Mouse (Mus musculus) kidney, embryonic 16.5 days (tissue): ENCODE results near the gene Pcsk6. TPM values are rescaled to one million over a fixed set of nuclear protein-coding genes. Genes with fewer than 3 reads are reported as not detected.
"Not testable (repeated sequence)": the region's sequence is repeated elsewhere in the genome, so short reads cannot be mapped to it uniquely, and the experiment has no call there.

Experiments used
- ATAC-seq: fragments of 200-750 bp; cut with Nextera tagmentation; 2 replicates; pipeline ENCODE4 v1.8.0; 2017; ENCODE audit warnings: moderate TSS enrichment; ENCODE audit not compliant: low FRiP score, low TSS enrichment
- H3K27ac ChIP-seq: fragments of 300-500 bp; sonication (generic); 2 replicates; pipeline ENCODE4 v1.5.1; 2014; ENCODE audit warnings: low read length
- H3K27me3 ChIP-seq: fragments of 300-500 bp; sonication (generic); 2 replicates; pipeline ENCODE4 v1.6.1; 2014; ENCODE audit warnings: low read length, control low read depth, mixed read lengths; ENCODE audit not compliant: insufficient read depth
- H3K36me3 ChIP-seq: fragments of 300-500 bp; sonication (generic); 2 replicates; pipeline ENCODE4 v1.6.1; 2014; ENCODE audit warnings: low read length, control low read depth, mixed read lengths; ENCODE audit not compliant: insufficient read depth
- H3K4me1 ChIP-seq: fragments of 300-500 bp; sonication (generic); 2 replicates; pipeline ENCODE4 v1.6.1; 2014; ENCODE audit warnings: low read length, control low read depth, mixed read lengths; ENCODE audit not compliant: insufficient read depth
- H3K4me2 ChIP-seq: fragments of 300-500 bp; sonication (generic); replicated peaks from 2 replicates; pipeline ENCODE4 v1.6.1; 2014; ENCODE audit warnings: low read depth, low read length
- H3K4me3 ChIP-seq: fragments of 300-500 bp; sonication (generic); 2 replicates; pipeline ENCODE4 v1.5.1; 2014; ENCODE audit warnings: mild to moderate bottlenecking, low read length
- H3K9ac ChIP-seq: fragments of 300-500 bp; sonication (generic); replicated peaks from 2 replicates; pipeline ENCODE4 v1.6.1; 2014; ENCODE audit warnings: low read length
- H3K9me3 ChIP-seq: fragments of 300-500 bp; sonication (generic); 2 replicates; pipeline ENCODE4 v1.6.1; 2016; ENCODE audit warnings: low read length, control low read depth
- WGBS: fragments of 180-500 bp; shearing (Covaris S2); extraction: QIAGEN DNeasy Blood & Tissue Kit; methylation state at CpG from one replicate; pipeline ENCODE4 v1.1.7; 2014; 5-methylcytosine and 5-hydroxymethylcytosine counted together
- polyA plus RNA-seq: library from polyadenylated mRNA; unstranded; fragments of >200 nt; fragmentation: Nextera tagmentation; extraction: Ambion mirVana; gene quantifications from 2 replicates; pipeline ENCODE4 v1.2.1, GENCODE M21; 2015

Gene Pcsk6
- polyA plus RNA-seq, 1 experiment from 2014 or later = 1.9 TPM

DNA sequence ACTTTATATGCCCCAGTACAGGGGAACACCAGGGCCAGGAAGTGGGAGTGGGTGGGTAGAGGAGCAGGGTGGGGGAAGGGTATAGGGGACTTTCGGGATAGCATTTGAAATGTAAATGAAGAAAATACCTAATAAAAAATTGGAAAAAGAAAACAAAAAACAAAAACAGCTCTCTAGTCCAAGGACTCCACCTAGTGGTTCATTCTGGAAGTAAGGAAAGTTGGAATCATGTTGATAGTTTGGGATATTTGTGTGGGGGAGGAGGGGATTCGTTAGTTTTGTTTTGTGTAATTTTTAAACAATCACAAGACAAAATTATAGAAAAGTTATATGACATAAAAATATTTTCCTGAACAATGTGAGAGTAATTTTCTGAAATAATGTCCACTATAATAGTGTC lies 193.8 kb downstream of the Pcsk6 start:
- not testable (repeated sequence) for H3K4me1 ChIP-seq, H3K27ac ChIP-seq, H3K27me3 ChIP-seq, H3K4me3 ChIP-seq, H3K4me2 ChIP-seq, H3K9me3 ChIP-seq, ATAC-seq, H3K36me3 ChIP-seq, H3K9ac ChIP-seq
- WGBS = 10% methylated on average over 2 of the region's 2 CpGs

DNA sequence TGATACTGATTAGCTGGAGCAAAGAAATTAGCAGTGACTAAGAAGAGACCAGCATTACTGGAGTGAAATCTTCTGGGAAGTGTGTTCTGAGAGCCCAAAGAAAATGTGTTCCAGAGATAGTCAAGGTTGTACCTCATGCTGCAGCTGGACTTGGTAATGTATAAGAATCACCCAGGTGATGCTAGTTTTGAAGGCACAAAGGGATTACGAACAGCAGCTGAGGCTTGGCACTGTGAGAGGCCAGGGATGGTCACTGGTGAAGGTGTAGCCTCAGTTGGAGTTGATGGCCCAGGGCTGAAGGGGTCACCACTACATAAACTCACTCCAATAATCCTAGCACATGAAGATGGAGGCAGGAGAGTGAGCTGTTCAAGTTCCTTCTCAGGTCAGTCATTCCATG lies 197.2 kb downstream of the Pcsk6 start, which contains the start of gene Snrpa1:
Gene Snrpa1, plus strand, starts transcription at position 301 of the 400 bp plus-strand sequence.
- Histone ChIP-seq H3K36me3 (0 out of 2 replicates have a peak, but pooled peaks cover 4% of the 10 kb centered on the region), H3K4me3 (peak within 1 kb of the TSS; percentile 94), H3K4me1 (peaks cover 15% of the 10 kb centered on the region), H3K27ac (no peak within 1 kb of the TSS), H3K9me3 (no peaks in the 10 kb centered on the region), H3K4me2 (peak within 1 kb of the TSS; percentile 69), H3K27me3 (no peaks in the 10 kb centered on the region), H3K9ac (peak within 1 kb of the TSS; percentile 94)
- no peak for ATAC-seq
- WGBS = 67% methylated on average over 1 of the region's 1 CpGs

DNA sequence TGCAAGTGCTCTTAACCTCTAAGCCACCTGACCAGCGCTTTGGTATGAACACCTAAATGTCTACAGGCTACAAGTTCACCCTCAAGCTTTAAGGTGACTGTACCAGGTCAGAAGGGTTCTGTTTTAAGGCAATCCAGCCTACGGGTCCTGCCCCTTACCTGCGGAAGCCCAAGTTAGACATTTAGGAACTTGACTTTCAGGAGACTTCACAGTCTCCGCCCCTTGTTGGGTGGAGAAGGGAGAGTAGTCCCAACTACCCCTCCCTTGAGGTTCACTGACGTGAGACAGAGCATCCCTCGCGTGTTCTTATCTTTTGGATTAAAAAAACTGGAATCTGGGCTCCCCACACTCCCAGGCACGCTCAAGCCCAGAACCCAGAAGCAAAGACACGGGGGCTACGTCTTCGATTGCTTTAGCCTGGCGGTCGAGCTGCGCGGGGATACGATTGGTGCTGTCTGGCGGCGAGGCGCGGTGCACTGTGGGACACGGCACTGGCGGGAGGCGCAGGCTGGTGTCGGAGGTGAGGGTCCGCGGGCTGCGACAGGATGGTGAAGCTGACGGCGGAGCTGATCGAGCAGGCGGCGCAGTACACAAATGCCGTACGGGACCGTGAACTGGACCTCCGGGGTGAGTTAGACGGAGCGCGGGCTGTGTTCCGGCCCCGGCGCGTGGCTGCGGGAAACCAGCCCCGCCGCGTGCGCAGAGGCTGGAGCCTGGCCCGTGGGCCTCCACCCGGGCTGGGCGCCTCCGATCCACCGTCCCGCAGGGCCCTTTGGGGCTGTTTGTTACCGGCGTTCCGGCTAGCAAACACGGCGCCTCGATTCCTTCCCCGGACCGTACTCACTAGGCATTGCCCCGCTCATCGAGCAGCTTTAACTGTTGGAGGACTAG lies 198.8 kb downstream of the Pcsk6 start:
- H3K27ac ChIP-seq = peak overlapping the region; percentile 76
- H3K4me1 ChIP-seq = peaks cover 15% of the 10 kb centered on the region
- H3K4me2 ChIP-seq = peak overlapping the region; percentile 69
- peak overlapping the region; percentile 94 for H3K4me3 ChIP-seq
- no peaks in the 10 kb centered on the region for H3K27me3 ChIP-seq
- 0% methylated on average over 62 of the region's 64 CpGs for WGBS
- no peaks in the 10 kb centered on the region for H3K9me3 ChIP-seq
- ATAC-seq = peak; percentile 96
- peaks cover 11% of the 10 kb centered on the region for H3K36me3 ChIP-seq
- peak overlapping the region; percentile 94 for H3K9ac ChIP-seq

DNA sequence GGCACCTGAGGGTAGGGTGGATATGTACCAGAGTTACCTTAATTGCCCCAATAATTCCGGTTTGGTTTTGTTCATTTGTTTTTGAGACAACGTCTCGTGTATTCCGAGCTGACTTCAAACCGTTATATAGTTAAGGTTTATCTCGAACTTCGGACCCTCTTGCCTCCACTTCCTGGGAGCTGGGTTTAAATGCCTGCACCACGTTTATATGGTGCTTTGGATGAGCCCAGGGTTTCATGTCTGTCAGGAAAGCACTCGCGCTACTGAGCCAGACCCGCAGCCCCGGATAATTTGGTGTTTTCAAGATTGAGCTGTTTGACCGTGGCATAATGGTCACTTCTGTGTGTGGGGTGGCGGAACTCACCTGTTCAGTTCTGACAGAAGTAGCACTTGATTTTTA lies 199.5 kb downstream of the Pcsk6 start:
- WGBS = 1% methylated on average over 14 of the region's 14 CpGs
- Histone ChIP-seq H3K4me1 (peaks cover 15% of the 10 kb centered on the region), H3K27me3 (no peaks in the 10 kb centered on the region), H3K36me3 (peaks cover 11% of the 10 kb centered on the region), H3K4me3 (peak overlapping the region; percentile 94), H3K9ac (peak overlapping the region; percentile 94), H3K4me2 (peak overlapping the region; percentile 69), H3K27ac (no peak overlapping the region), H3K9me3 (no peaks in the 10 kb centered on the region)
- no peak for ATAC-seq

DNA sequence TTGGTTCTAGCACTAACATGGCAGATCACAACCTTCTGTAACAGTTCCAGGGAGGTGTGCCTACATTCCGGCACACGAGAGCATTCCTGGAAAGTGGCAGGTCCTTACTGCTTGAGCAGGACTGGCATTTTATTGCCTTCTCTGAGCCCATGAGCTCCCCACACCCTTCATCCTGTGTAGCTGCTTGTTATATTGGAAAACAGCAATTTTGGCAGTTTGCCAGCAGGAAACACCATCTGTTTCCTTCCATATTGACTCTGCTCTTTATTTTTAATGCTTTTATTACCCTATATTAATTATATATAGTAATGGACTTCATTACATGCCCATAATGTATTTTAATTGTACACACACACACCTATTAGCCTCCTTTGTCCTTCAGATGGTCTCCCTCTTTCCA lies 214.9 kb downstream of the Pcsk6 start:
- Histone ChIP-seq H3K36me3 (peaks cover 37% of the 10 kb centered on the region), H3K4me3 (no peak overlapping the region), H3K4me1 (peaks cover 20% of the 10 kb centered on the region), H3K27me3 (no peaks in the 10 kb centered on the region), H3K9me3 (no peaks in the 10 kb centered on the region), H3K9ac (no peak overlapping the region), H3K27ac (0 out of 2 replicates have a peak overlapping the region, but pooled peaks have one; percentile 3), H3K4me2 (no peak overlapping the region)
- WGBS = 49% methylated on average over 2 of the region's 2 CpGs
- no peak for ATAC-seq

DNA sequence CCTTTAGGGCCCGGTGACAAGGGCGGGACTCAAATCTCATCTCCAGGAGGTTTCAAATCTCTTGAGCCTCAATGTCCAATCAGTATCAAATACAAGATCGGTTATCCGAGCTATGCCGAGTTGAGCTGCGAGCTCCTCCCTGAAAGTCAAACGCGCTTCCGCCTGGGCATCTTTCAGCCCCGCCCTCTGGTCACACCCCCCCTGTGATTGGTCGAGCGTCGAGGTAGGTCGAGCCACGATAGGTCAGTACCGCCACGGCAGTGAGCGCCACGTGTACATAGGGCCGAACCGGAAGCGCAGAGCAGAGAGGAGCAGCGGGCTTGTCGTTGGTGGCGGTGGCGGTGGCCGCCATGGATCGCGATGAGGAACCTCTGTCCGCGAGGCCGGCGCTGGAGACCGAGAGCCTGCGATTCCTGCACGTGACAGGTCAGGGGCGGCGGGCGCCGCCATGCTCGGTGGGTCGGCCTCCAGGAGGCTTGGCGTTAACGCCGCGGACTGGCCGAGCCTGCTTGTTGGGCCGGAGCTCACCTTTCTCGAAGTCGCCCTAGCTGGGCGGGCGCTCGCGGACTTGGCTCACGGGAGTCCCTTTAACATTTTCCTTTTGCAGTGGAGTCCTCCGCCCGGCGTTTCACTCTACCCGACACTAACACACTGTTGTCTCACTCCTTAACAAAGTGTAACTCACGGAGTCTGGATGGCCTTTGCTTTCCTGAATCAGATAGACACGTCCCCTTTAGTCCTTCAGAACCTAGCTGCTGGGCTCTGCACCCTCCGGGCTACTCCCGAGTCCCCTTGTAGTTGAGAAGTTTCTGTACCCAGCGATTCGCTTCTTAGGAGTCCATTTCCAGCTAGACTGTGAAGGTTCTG lies 218.1 kb downstream of the Pcsk6 start, which contains the start of gene Selenos:
Gene Selenos, plus strand, starts transcription at position 286 of the 867 bp plus-strand sequence.
- peaks cover 42% of the 10 kb centered on the region for H3K36me3 ChIP-seq
- peak; percentile 100 for ATAC-seq

DNA sequence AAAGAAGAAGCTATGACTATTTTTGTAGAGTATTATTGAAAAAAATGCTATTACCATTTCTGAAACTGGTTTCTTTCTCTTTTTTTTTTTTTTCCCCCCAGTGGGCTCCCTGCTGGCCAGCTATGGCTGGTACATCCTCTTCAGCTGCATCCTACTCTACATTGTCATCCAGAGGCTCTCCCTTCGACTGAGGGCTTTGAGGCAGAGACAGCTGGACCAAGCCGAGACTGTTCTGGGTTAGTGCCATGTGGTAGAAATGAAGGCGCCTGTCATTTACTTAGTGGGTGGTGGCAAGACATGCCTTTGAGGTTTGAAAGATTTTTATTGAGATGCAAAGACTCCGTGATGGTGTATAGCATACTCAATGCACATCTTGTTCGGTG lies 218.7 kb downstream of the Pcsk6 start:
- peak overlapping the region; percentile 74 for H3K4me3 ChIP-seq
- H3K4me2 ChIP-seq = peak overlapping the region; percentile 84
- H3K36me3 ChIP-seq = peaks cover 40% of the 10 kb centered on the region
- WGBS = 48% methylated on average over 5 of the region's 5 CpGs
- no peak overlapping the region for H3K27ac ChIP-seq
- no peaks in the 10 kb centered on the region for H3K27me3 ChIP-seq
- H3K9me3 ChIP-seq = no peaks in the 10 kb centered on the region
- H3K9ac ChIP-seq = peak overlapping the region; percentile 74
- peaks cover 30% of the 10 kb centered on the region for H3K4me1 ChIP-seq
- ATAC-seq = no peak

More for the DNA sequence above, 218.1 kb downstream of the Pcsk6 start, which contains the start of gene Selenos:
- Histone ChIP-seq H3K4me1 (peaks cover 30% of the 10 kb centered on the region), H3K4me3 (peak within 1 kb of the TSS; percentile 74), H3K4me2 (peak within 1 kb of the TSS; percentile 84), H3K9ac (peak within 1 kb of the TSS; percentile 74), H3K27me3 (no peaks in the 10 kb centered on the region), H3K27ac (peak within 1 kb of the TSS; percentile 83), H3K9me3 (no peaks in the 10 kb centered on the region)
- WGBS = 0% methylated on average over 64 of the region's 65 CpGs

DNA sequence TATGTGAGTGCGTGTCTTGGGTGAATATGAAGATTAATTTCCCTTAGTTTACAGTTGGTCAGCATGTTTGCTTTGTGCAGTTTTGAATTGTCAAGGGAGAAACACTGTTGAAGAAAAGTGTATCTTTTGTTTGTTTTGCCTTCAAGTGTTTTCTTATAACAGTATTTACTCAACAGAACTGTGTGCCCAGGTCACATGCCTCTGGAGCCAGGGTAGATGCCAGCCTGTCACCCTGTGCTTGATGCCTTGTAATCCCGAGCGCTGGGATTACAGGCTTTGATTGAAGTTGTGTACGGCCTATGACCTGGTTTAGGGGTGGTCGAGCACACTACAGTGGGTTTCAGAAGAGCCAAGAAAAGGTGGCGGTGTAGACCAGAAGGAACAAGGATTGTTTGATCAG lies 222.2 kb downstream of the Pcsk6 start:
- H3K4me3 ChIP-seq = no peak overlapping the region
- H3K36me3 ChIP-seq = peaks cover 62% of the 10 kb centered on the region
- no peaks in the 10 kb centered on the region for H3K27me3 ChIP-seq
- 78% methylated on average over 6 of the region's 6 CpGs for WGBS
- H3K4me2 ChIP-seq = no peak overlapping the region
- H3K27ac ChIP-seq = no peak overlapping the region
- no peak overlapping the region for H3K9ac ChIP-seq
- no peak for ATAC-seq
- H3K9me3 ChIP-seq = no peaks in the 10 kb centered on the region
- H3K4me1 ChIP-seq = peaks cover 23% of the 10 kb centered on the region

DNA sequence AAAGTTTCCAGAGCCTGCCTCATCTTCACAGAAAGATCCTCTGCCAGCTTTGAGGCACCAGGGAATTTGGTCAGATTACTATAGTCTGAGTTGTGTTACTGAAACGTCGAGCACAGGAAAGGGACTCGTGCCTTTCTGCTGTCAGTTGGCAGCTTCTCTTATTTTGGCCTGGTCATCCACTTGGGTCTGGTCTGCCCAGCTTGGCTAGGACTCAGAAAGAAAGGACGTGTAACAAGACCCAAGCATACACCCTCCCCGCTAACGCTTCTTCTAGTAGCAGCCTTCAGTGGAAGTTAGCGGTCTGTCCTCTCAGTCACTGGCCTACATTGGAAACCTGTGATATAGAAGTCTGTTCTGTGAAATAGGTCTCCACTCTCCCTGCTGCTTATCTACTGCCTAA lies 223.0 kb downstream of the Pcsk6 start:
- H3K9me3 ChIP-seq = no peaks in the 10 kb centered on the region
- no peaks in the 10 kb centered on the region for H3K27me3 ChIP-seq
- no peak for ATAC-seq
- peaks cover 69% of the 10 kb centered on the region for H3K36me3 ChIP-seq
- peaks cover 20% of the 10 kb centered on the region for H3K4me1 ChIP-seq
- no peak overlapping the region for H3K4me3 ChIP-seq
- H3K27ac ChIP-seq = no peak overlapping the region
- WGBS = 81% methylated on average over 7 of the region's 7 CpGs
- no peak overlapping the region for H3K4me2 ChIP-seq
- H3K9ac ChIP-seq = no peak overlapping the region
